8 mouse cellular contexts compared by ENCODE assay signal in the genomic region with DNA sequence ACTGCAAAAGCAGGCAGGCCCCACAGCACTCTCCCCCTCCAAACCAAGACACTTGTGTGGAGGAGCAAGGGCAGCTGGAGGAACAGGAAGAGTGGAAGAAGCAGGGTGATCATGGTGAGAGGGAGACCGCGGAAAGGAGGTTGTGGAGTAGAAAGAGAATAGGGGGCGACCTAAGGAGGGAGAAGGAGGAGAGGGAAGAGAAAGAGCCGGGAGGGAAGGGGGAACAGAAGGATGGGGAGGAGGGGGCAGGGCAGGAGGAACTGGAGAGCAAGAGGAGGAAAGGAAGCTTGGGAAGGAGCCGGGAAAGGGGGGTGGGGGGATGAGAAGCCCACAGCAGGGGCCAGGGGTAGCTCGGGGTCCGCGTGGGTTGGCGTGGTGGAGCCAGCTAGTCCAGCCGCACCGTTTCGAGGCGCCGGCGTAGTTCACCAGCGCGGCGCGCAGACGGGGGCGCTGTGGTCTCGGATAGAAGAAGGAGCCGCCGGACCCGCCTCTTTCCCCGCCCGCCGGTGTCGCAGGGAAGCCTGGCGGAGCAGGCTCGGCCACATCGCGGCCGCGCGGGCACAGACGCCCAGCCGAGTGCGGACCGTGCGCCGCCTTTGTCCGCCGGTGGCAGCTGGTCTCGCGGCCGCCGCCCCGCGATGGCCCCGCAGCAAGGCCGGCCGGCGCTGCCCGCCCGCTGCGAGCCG. TPM values are rescaled to one million over a fixed set of nuclear protein-coding genes. Genes with fewer than 3 reads are reported as not detected.
DNase-seq lines count a peak whose midpoint lies in the region; ATAC-seq and TF ChIP-seq lines count a peak whose summit lies in the region.

A gene (plus strand): TSS at position 622 of the 686 bp plus-strand sequence.

- peak within 1 kb of the TSS; percentile 90 for H3K27ac ChIP-seq in gastrocnemius, adult 2 months
- peak within 1 kb of the TSS; percentile 97 for H3K27ac ChIP-seq in hindbrain, embryonic 16.5 days (ENCODE audit: low read depth, low read length)
- H3K27ac ChIP-seq in left cerebral cortex, adult 2 months: peak within 1 kb of the TSS; percentile 90

- H3K4me3 ChIP-seq in gastrocnemius, adult 2 months: peak within 1 kb of the TSS; percentile 90
- H3K4me3 ChIP-seq in hindbrain, embryonic 16.5 days (ENCODE audit: low read length): peak within 1 kb of the TSS; percentile 80
- H3K4me3 ChIP-seq in left cerebral cortex, adult 2 months: peak within 1 kb of the TSS; percentile 57

- no peaks in the 10 kb centered on the region for H3K9me3 ChIP-seq in hindbrain, embryonic 16.5 days (ENCODE audit: control insufficient read depth, low read length)

- H3K9ac ChIP-seq in hindbrain, embryonic 16.5 days (ENCODE audit: low read depth, low read length): peak within 1 kb of the TSS; percentile 95

- H3K36me3 ChIP-seq in hindbrain, embryonic 16.5 days (ENCODE audit: control insufficient read depth, insufficient read depth, low read length): peaks cover 5% of the 10 kb centered on the region; the same call in 1 of the 2 replicates

- peak within 1 kb of the TSS; percentile 78 for H3K4me2 ChIP-seq in hindbrain, embryonic 16.5 days (ENCODE audit: low read length)

- no peaks in the 10 kb centered on the region for H3K27me3 ChIP-seq in hindbrain, embryonic 16.5 days (replicated peaks; ENCODE audit: control insufficient read depth, insufficient read depth, low read length)

- peaks cover 16% of the 10 kb centered on the region for H3K4me1 ChIP-seq in hindbrain, embryonic 16.5 days (ENCODE audit: control insufficient read depth, insufficient read depth, low read depth, low read length)

- under 1% methylated on average over 45 of the region's 58 CpGs for WGBS in hindbrain, embryonic 16.5 days

- peak; percentile 26 for DNase-seq in T-cell, adult 2 months (ENCODE audit: low spot score)
- DNase-seq in cerebellum, postnatal 25 days: peak; percentile 94 to 98
- DNase-seq in gastrocnemius, adult 2 months: peak; percentile 96
- peak; percentile 93 to 94 for DNase-seq in left cerebral cortex, adult 2 months (ENCODE audit: extremely low spot score in 1 of 2, low spot score in 2 of 2)
- DNase-seq in right cerebral cortex, adult 2 months (ENCODE audit: low spot score in 2 of 2): peak; percentile 93 to 94
- peak; percentile 86 for DNase-seq in urinary bladder, postnatal 10 days (ENCODE audit: low spot score)

- peak; percentile 84 for TF ChIP-seq CTCF in gastrocnemius, adult 2 months (IDR thresholded peaks at IDR 0.05)
- peak; percentile 70 for TF ChIP-seq CTCF in left cerebral cortex, adult 2 months (IDR thresholded peaks at IDR 0.05)

- ATAC-seq in hindbrain, embryonic 16.5 days: peak; percentile 95
- ATAC-seq in megakaryocyte, adult 5-6 weeks (ENCODE audit: poor library complexity, severe bottlenecking): peak; percentile 98

- intact Hi-C loops in gastrocnemius, adult 2 months (cut with DNase I): loop anchor here (1.0 to 2.0 kb wide), 2 partner anchors 115 to 131 kb away; no protein-coding TSS in a partner anchor
- intact Hi-C loops in left cerebral cortex, adult 2 months (cut with DNase I): loop anchor here (1.0 to 2.0 kb wide), 2 partner anchors 115 to 131 kb away; no protein-coding TSS in a partner anchor

RNA-seq across cellular contexts. Expression of the gene that starts here (rescaled TPM):
- total RNA-seq in gastrocnemius, adult 2 months (2021): 10 to 100 TPM; 15.2 to 44.8 TPM
- polyA plus RNA-seq in hindbrain, embryonic 16.5 days (2015; fragmentation: Nextera tagmentation; extraction: Ambion mirVana): 11.6 and 12.3 TPM in 2 replicates
- total RNA-seq in left cerebral cortex, adult 2 months (2021): 10 to 100 TPM; 45.9 to 46.2 TPM
- 24.1 and 26.5 TPM in 2 replicates for total RNA-seq in megakaryocyte, adult 5-6 weeks (2015)
- 15.0 and 18.6 TPM in 2 replicates for total RNA-seq in megakaryocyte, adult 5-6 weeks (2017)

Comparison
In these comparisons a context has a peak if more than half of its experiments do, and no peak if none do; other contexts are left out.
1. Peak in every context shown above with its lines: DNase-seq, ATAC-seq, H3K4me3 ChIP-seq and H3K27ac ChIP-seq.
2. DNase-seq: peak in every context shown above with its lines; median percentile 96 in cerebellum, postnatal 25 days; 96 in gastrocnemius, adult 2 months; 94 in left cerebral cortex, adult 2 months; 94 in right cerebral cortex, adult 2 months; 86 in urinary bladder, postnatal 10 days; 26 in T-cell, adult 2 months.